Mouse (Mus musculus): ENCODE data around the gene Bpgm. TPM values are rescaled to one million over a fixed set of nuclear protein-coding genes. Genes with fewer than 3 reads are reported as not detected.

The Bpgm gene
- polyA plus RNA-seq, 1 experiment, result 44.0 TPM

DNA sequence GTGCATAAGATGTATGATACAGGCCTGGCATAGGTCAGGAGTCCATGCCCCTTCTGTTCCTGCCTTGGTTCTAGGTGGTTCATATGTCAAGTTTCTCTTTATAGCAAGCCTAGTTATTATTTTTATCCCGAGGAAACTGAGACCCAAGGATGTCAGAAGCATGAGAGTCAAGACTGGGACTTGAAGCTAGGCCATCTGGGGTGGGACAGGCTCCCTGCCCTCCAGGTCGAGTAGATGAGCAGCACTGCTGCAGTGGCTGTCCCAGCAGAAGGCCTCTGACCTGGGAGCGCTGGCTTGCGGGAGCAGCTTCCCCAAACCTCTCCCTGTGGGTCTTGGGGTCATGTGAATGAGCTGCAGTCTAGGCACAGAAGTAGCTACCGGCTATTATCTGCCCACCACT is 47.5 kb downstream of the Bpgm start:
- WGBS, result 80% methylated on average over 5 of the region's 5 CpGs
- no peak for DNase-seq (ENCODE audit: low read depth, low spot score)

DNA sequence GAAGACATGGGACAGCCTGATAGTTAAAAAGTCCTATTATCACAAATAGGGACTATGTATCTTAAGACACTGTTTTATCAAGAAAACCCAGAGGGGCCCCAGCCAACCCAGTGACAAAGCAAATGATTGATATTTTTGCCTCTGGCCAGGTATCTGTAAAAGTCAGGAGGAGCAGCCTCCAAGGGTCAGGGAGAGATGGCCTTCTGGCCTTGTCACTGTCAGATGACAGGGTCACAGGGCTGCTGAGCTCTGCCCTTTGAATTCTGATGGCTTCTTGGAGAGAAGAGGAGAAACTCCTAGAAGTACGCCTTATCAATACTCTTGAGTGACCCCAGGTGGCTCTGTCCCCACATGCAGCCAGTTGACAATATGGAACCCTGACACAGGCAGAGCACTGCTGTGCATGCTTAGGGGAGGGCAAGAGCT is 49.5 kb downstream of the Bpgm start:
- DNase-seq (ENCODE audit: low read depth, low spot score), result no peak
- 91% methylated on average over 1 of the region's 1 CpGs for WGBS

DNA sequence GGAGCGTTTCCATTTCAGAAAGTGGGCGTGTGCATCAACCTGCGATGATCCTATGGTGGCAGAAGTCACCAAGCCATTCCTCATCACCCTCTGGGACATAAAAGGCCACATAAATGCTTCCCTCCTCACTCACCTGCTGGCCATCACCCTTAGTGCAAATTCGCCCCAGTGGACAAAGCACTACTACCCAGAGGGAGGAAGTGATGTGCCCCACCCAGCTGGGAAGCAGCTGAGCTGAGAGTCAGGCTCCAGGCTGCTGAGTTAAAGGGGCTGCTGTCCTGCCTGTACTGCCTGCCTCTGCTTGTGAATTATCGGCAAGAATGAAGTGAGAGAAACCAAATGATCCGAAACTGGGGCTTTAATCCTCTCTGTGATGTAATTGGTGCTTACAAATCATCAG is 49.9 kb downstream of the Bpgm start:
- 67% methylated on average over 6 of the region's 6 CpGs for WGBS

DNA sequence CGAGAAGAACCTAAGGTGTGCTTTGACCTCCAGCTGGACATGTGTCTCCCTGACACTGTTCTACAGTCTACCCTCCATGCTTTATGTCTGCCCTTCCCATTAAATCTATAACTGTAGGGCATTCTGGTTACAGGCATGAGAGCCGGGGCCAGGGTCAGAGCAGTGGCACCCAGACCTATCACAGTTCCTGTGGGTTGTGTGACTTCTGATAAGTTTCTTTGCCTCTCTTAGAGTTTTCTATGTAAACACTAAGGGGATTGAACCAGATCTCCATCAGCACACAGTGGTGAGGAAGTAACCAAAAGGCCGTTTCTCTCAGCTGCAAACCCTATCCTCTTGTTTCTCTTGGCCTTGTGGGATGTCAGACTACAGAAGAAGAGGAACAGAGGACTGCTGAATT is 50.4 kb downstream of the Bpgm start:
- 73% methylated on average over 3 of the region's 3 CpGs for whole genome bisulfite sequencing
- DNase-seq (ENCODE audit: low read depth, low spot score), result no peak

More for the DNA sequence above, 49.9 kb downstream of the Bpgm start:
- no peak for DNase-seq (ENCODE audit: low read depth, low spot score)

DNA sequence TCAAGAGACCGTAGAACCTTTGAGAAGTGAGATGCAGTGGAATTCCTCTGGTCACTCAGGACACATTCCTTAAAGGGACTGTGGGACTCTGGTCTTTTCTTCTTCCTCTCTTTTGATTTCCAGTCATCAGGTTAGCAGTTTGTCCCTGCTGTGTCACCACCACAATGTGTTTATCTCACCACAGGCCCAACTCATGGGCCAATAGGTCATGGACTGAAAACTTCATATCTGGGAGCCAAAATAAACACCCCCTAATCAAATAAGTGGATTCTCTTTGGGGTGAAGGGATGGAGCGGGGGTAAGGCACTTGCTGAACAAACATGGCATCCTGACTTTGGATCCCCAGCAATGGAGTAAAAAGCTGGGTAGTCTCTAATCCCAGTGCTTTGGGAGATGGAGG is 52.1 kb downstream of the Bpgm start:
- WGBS, result 85% methylated on average over 2 of the region's 2 CpGs
- no peak for DNase-seq (ENCODE audit: low read depth, low spot score)

DNA sequence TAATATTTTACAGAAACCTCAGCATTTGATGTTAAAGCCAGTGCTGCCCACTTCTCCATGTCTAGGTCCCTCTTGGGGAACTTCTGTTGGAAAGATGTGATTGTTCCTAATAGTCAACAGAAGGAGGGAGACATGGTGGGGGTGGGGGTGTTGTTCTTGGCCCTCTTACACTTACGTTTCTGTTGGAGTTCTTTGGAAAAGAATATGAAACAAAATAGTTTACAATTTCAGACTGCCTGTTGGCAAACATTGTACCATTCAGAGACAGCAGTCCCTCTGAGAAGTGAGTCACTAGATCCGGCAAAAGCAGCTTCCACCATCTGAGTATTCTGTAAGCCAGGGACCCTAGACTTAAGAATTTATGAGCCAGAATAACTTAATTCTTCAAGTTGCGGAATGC is 54.0 kb downstream of the Bpgm start:
- WGBS, result 60% methylated on average over 3 of the region's 3 CpGs
- no peak for DNase-seq (ENCODE audit: low read depth, low spot score)

DNA sequence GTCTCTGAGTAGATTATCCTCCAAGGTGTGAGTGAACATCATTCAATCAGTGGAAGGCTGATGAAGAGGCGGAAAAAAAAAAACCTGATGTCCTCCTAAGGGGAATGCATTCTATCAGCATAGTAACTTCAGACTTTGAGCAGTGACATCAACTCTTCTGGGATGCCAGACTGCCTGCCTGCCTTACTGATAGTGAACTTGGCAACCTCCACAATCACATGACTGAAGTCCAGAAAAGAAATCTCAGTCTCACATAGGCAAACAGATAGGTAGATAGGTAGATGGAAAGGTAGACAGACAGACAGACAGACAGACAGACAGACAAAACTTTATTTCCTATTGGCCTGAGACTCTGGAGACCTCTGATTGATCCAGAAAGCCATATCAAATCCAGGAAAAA is 57.0 kb downstream of the Bpgm start:
- 90% methylated on average over 1 of the region's 1 CpGs for WGBS
- DNase-seq (ENCODE audit: low read depth, low spot score), result no peak

DNA sequence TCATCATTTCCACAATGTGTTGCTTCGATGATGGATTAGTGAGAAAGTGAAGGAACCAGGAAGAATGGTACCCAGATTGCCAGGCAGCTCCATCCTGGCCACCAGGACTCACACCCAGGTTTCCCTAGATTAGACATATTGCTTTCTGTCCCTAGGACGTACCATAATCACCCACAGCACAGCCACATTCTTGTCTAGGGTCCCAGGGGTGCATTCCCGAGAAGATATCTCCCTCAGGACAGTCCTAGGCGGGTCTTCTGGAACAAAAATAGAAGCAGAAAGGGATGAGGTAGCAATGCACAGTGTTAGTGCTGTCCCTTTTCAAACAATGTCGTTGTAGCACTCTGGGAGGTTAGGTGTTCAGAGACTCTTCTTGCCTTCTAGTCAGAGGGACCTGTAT is 57.9 kb downstream of the Bpgm start:
- WGBS, result 62% methylated on average over 5 of the region's 5 CpGs

DNA sequence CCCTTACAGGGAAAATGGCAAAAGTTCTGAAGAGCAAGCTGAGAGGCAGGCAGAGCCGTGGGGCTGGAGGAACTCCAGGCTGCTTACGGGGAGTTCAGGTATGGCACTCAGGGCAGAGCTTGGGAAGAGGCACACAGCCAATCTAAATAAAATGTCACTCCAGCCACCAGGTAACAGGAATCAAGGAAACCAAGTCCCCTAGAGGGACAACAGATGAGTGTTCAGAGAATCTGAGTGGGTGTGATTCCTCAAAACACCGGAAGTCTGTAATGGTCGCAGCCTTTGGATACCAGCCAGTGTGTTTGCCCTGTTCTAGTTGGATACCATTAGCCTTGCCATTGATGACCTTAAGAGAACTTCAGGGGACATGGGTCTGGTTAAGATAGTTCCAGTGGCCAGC is 66.9 kb downstream of the Bpgm start:
- 20% methylated on average over 4 of the region's 4 CpGs for WGBS
- peak; percentile 38 for DNase-seq (ENCODE audit: low read depth, low spot score)

More for the DNA sequence above, 57.9 kb downstream of the Bpgm start:
- DNase-seq (ENCODE audit: low read depth, low spot score), result no peak

DNA sequence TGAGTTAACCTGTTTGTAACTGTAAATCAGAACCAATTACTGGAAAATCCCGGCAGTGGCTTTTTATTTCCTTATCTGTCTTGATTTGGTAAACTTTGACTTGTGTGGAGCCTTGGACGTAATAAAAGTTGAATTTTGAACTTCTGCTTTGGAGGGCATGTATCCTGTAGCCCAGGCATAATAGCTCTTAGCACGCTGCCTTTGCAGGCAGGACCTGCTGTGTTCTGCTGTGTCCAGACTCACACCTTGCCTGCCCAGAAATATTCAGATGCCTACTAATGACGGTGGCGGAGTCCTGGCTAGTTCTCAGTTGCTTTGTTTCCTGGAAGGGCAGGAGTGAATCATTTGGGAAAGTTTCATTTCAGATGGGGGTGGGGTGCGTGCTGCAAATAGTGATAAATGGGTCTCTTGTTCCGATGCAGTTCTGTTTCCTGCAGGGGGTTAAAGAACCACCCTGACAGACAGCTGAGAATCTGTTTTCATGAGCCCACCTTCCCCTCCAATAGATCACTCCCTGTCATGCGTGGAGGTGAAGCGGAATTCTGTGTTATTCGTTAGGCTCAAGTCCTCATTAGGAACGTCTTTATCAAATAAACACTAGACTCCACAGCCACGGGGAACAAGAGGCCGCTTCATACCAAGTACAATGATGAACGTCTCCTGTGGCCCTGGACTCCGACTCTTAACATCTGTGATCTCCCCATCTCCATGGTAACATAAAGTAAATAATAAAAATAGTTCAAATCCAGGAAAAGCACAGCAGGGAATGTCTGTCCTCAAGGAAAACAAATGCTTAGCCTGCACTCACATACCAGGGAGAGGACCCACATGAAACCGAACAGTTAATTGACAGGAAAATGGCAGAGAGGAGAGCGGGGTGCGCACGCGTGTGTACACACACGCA is 67.5 kb downstream of the Bpgm start:
- peak; percentile 21 for DNase-seq (ENCODE audit: low read depth, low spot score)
- WGBS, result 33% methylated on average over 21 of the region's 21 CpGs

DNA sequence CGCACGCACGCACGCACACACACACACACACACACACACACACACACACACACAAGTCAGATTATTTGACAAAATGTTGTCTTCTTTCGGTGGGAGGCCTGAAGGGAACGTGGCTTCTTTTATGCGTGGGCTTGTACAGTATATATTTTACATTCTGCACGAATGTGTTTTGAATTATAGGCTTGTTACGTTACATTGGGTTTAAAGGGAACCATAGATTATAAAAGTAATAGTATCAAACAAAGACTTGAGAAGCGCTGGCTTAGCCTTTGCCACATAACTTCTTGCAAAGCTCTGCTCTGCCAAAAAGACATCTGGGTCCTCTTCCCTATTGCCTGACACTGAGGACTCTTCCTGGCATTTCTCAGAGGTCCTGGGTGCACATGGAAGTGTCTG is 68.2 kb downstream of the Bpgm start:
- no peak for DNase-seq (ENCODE audit: low read depth, low spot score)
- WGBS, result 75% methylated on average over 10 of the region's 10 CpGs

DNA sequence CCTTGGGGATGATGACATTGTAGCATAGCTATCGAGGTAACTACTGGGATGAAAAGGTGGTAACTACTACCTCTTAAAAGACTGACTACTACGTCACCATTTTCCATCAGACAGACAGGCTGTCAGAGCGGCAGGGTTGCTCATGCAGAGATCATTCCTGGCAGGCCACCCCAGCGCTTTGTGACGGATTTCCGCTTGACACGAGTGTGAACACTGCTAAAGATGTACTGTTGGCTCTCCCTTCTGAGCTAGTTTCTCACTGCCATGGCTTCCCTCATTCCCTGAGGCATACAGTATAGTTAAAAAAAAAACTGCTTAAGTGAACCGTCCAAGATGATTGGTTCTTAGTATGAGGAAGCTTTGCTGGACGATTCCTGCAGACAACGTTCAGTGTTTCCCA is 69.3 kb downstream of the Bpgm start:
- WGBS, result 82% methylated on average over 10 of the region's 10 CpGs
- no peak for DNase-seq (ENCODE audit: low read depth, low spot score)

DNA sequence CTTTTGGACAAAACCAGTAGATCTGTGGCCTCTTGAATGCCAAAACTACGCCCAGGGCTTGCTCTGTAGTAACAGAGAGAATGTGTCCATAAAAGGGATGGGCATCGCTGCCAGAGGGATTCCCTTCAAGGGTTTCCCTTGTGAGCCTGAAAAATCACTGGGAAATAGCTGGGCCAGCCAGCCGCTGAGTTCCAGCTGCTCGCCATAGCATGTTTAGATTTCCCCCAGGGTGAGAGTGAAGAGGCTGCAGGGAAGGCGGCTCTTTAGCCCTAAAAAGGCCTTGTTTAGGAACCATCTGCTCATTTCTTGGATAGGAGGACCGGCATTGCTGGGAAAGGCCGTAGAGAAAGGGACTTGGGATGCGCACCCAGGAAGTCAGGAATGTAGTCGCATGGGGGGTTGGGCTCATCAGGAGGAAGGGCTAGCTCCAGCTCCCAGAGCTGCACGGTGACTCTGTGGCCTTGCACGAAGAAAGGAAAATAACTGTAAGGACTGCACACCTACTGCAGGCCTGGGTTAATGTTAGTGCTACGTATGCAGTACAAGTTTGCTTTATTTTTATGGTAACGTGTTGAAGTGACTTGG is 72.5 kb downstream of the Bpgm start:
- DNase-seq (ENCODE audit: low read depth, low spot score), result no peak
- WGBS, result 57% methylated on average over 13 of the region's 13 CpGs

DNA sequence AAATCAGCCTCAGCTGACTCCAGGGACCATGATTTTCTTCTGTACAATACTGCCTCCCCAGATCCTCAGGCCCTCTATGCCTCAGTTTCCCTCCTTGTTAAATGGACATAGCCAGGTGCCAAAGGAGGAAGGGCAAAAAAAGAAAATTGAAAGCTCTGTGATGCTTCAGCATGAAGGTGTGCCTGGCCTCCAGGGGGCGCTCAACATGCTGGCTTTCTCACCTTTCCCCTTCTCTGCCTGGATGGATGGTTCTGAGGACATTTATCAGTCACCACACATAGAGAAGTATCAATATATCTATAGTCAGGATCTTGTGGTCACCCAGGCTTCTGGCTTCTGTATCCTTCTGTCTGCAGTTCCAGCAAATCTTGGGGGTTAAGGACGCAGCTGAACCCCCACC is 73.0 kb downstream of the Bpgm start:
- DNase-seq (ENCODE audit: low read depth, low spot score), result peak; percentile 11
- WGBS, result 47% methylated on average over 2 of the region's 2 CpGs

DNA sequence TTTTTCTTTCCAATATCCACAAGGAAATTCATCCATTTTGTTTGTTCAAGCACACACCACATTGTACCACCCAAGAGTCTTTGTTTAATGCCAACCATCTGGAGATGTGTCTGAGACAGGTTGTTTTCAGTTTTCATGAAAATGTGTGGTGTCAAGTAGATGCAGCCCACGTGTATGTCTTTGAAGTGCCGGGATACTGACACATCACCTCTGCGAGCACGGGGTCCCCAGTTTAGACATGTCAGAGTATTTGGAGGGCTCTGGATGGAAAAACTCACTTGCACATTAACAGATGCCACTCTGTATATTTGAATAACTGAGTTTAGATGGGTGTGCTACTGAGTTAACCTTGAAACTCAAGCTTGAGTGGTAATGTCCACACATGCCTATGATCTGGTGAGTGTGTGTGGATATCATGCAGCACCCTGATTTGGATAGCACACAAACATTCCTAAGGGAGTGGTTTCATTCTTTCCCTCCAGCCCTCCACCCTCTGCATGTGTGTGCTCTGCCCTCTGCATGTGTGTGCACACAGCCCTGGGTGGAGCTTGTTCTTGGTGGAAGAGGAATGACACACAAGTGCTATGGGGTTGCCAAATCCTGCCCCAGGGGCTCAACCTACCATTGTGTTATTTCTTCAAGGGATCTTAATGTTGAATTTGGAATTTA is 76.6 kb downstream of the Bpgm start:
- 94% methylated on average over 4 of the region's 4 CpGs for WGBS
- no peak for DNase-seq (ENCODE audit: low read depth, low spot score)

DNA sequence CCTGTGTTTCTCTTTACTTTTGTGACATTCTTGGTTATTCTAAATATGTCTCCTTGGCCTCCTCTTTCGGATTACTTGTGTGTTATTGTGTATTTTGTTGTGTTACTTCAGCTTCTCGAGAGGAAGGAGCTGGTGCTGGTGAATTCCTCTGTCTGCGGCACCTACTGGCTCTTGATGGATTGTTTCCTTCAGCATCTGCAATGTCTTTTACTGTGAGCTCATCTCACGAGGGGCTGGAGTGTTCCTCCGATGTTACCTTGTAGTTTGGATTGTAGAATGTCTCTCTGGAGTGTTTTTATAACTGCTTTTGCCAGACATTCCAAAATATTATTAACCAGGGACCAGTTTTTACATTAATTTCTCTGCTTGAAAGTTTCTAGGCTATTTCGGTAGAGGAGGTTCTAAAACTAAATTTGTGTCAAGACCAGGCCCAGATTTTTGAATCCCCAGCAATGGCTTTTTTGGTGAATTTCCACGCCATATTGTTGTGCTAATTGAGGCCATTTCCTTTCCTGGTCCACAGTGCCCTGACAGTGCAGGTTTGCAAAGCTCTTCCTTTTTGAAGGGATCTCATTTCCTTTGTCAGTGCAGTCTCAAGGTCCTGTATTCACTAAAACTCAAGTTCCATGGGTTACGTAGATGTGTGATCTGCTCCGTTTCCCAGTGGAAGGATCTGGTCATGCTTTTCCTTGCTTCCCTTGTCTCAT is 78.4 kb downstream of the Bpgm start:
- WGBS, result 79% methylated on average over 9 of the region's 9 CpGs
- no peak for DNase-seq (ENCODE audit: low read depth, low spot score)
